Mouse (Mus musculus): ENCODE measurements around the gene Pianp. TPM values are rescaled to one million over a fixed set of nuclear protein-coding genes. Genes with fewer than 3 reads are reported as not detected.

Gene Pianp
- total RNA-seq (2023), result not detected

GRCm38 (mm10) chr6:124996551-124997501 is at the start of gene Pianp:
TSS of gene Pianp (plus strand) at chr6:124996694.

GRCm38 (mm10) chr6:124965088-124965719 is 31.3 kb upstream of the Pianp start, which contains the start of gene Cops7a:
TSS of gene Cops7a (minus strand) at chr6:124965538.

GRCm38 (mm10) chr6:125009129-125009180 is 12.5 kb downstream of the Pianp start, which contains the start of gene Zfp384:
TSS of gene Zfp384 (plus strand) at chr6:125009145.

GRCm38 (mm10) chr6:125039533-125040153 is 43.1 kb downstream of the Pianp start, which contains the start of gene Ing4:
TSS of gene Ing4 (plus strand) at chr6:125039760.

GRCm38 (mm10) chr6:125049678-125050077 is 53.2 kb downstream of the Pianp start, which contains the start of gene Acrbp:
TSS of gene Acrbp (plus strand) at chr6:125049689.

Other genes with a start within 250 kb of the Pianp start
- not detected for gene Gm45234, start 240.7 kb upstream of the Pianp start, total RNA-seq (2023)
- gene Atn1, start 240.2 kb upstream of the Pianp start, total RNA-seq (2023), result 10 to 100 TPM; 28.0 to 34.6 TPM
- not detected for gene Eno2, start 227.0 kb upstream of the Pianp start, total RNA-seq (2023)
- not detected for gene Lrrc23, start 217.0 kb upstream of the Pianp start, total RNA-seq (2023)
- 10 to 100 TPM; 22.1 to 22.7 TPM for gene Spsb2, start 188.0 kb upstream of the Pianp start, total RNA-seq (2023)
- gene Tpi1, start 182.4 kb upstream of the Pianp start, total RNA-seq (2023), result 100 to 1,000 TPM; 120 to 136 TPM
- 10 to 100 TPM; 59.3 TPM for gene Usp5, start 167.2 kb upstream of the Pianp start, total RNA-seq (2023)
- gene Cdca3, start 167.1 kb upstream of the Pianp start, total RNA-seq (2023), result 10 to 100 TPM; 63.3 to 71.4 TPM
- not detected for gene Gnb3, start 156.4 kb upstream of the Pianp start, total RNA-seq (2023)
- gene P3h3, start 138.9 kb upstream of the Pianp start, total RNA-seq (2023), result under 1 TPM; 0.42 to 0.64 TPM
- not detected for gene Gpr162, start 132.7 kb upstream of the Pianp start, total RNA-seq (2023)
- under 1 TPM; 0.20 to 0.29 TPM for gene Cd4, start 108.5 kb upstream of the Pianp start, total RNA-seq (2023)
- gene Lag3, start 85.0 kb upstream of the Pianp start, total RNA-seq (2023), result under 1 TPM; 0.37 to 0.73 TPM
- 100 to 1,000 TPM; 106 to 150 TPM for gene Ptms, start 76.6 kb upstream of the Pianp start, total RNA-seq (2023)
- gene Mlf2, start 65.3 kb upstream of the Pianp start, total RNA-seq (2023), result 10 to 100 TPM; 92.0 to 97.0 TPM
- 10 to 100 TPM; 17.3 to 22.6 TPM for gene Cops7a, start 31.2 kb upstream of the Pianp start, total RNA-seq (2023)
- gene Zfp384, start 12.5 kb downstream of the Pianp start, total RNA-seq (2023), result 10 to 100 TPM; 68.6 to 81.0 TPM
- 10 to 100 TPM; 65.4 to 82.9 TPM for gene Ing4, start 43.1 kb downstream of the Pianp start, total RNA-seq (2023)
- gene Acrbp, start 53.0 kb downstream of the Pianp start, total RNA-seq (2023), result 10 to 100 TPM; 11.4 to 12.0 TPM
- 10 to 100 TPM in 1 of 2 experiments, 1 to 10 TPM in 1; 8.4 to 12.3 TPM for gene Lpar5, start 71.2 kb downstream of the Pianp start, total RNA-seq (2023)
- gene Chd4, start 99.3 kb downstream of the Pianp start, total RNA-seq (2023), result 100 to 1,000 TPM; 178 to 182 TPM
- gene Nop2, start 135.2 kb downstream of the Pianp start, total RNA-seq (2023), result 10 to 100 TPM; 18.6 to 20.5 TPM
- 10 to 100 TPM; 29.2 to 34.4 TPM for gene Iffo1, start 148.5 kb downstream of the Pianp start, total RNA-seq (2023)
- 1,000 to 10,000 TPM; 1,481 to 1,483 TPM for gene Gapdh, start 169.8 kb downstream of the Pianp start, total RNA-seq (2023)
- gene Ncapd2, start 195.0 kb downstream of the Pianp start, total RNA-seq (2023), result 100 to 1,000 TPM; 185 to 195 TPM
- gene Mrpl51, start 195.1 kb downstream of the Pianp start, total RNA-seq (2023), result 10 to 100 TPM; 44.1 to 48.3 TPM
- 10 to 100 TPM; 20.8 to 21.0 TPM for gene Vamp1, start 218.9 kb downstream of the Pianp start, total RNA-seq (2023)
- gene Tapbpl, start 235.2 kb downstream of the Pianp start, total RNA-seq (2023), result 10 to 100 TPM; 11.0 to 12.0 TPM
- 1 to 10 TPM in 1 of 2 experiments, under 1 TPM in 1; 0.73 to 2.0 TPM for gene Cd27, start 240.3 kb downstream of the Pianp start, total RNA-seq (2023)

Measured in neutrophil, adult 59 days (primary cell).